Mouse (Mus musculus): ENCODE measurements around the gene Rapgef3.
A peak's percentile ranks its signal among the peaks of the same experiment; 100 is the strongest.

Rapgef3 gene

DNA sequence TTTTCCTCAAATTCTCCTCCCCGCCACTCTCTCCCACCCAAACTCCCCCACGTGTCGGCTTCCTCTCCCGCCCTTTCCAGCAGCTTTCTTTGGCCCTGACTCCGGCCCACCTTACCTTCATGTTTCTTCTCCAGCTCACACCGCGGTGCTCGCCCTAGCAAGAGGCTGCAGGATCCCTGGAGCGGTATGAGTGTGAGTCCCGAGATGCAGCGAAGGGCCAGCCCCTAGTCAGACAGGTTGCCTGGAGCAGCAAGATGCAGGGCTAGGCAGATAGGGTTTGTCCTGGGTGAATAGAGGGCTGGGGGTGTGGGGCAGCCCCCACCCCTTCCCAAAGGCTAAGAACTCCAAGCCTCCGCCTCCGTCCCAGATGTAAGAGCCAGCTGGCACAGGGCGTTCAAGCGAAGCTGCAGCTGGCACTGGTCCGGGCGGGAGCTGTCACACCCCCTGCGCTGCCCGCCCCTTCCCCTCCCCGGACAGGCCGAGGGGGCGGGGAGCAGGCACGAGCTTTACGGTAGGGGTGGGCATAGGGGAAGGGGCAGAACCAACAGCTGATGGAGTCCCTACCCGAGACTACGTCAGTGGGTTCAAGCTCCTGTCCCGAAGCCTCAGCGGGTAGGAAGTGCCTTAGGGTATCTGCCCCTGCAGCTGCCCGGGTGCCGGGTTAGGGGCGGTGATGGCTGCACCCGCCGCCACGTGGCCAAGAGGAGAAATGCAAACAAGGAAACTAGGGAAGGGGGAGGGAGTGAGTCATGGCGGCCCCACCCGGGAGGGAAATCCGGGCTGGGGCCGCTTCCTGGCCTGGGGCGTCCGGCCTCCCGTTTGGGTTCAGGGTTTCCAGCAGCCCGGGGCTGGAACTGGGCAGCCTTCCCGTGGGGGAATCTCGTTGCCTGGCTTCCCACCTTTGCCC, at the start of gene Rapgef3:
TSS of gene Rapgef3 (minus strand) at position 693 of the 907 bp plus-strand sequence.
- peak; percentile 46 for DNase-seq (ENCODE audit: low read depth, low spot score)

DNA sequence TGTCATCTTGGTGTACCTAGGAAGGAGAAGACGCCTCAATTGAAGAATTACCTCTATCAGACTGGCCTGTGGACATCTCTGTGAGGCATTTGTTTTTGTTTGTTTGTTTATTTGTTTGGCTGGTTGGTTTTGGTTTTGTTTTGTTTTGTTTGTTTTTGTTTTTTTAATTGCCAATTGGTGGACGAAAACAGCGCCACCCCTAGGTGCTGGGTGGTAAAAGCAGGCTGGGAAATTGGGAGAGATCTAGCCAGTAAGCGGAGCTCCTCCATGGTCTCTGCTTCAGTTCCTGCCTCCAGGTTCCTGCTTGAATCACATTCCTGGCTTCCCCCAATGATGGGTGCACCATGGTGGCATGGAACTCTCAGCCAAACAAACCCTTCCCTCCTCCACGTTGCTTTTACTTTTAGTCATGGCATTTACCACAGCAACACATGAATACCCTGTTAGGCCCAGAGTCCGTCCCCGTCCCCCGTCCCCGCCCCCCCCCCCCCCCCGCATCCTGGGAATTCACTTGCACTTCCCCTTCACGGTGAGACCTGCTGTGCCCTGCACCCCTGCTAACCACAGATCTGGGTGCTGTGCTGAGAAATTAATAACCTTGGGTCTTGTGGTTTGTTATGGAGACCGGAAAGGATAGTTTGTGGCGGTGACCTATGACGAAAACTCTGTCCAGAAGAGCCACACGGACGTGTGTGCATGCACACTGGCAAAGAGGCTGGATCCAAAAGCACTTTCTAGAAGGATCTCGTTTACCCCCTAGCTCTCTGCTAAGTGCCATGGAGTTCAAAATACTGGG, 48.6 kb upstream of the Rapgef3 start:
- no peak for DNase-seq (ENCODE audit: low read depth, low spot score)

DNA sequence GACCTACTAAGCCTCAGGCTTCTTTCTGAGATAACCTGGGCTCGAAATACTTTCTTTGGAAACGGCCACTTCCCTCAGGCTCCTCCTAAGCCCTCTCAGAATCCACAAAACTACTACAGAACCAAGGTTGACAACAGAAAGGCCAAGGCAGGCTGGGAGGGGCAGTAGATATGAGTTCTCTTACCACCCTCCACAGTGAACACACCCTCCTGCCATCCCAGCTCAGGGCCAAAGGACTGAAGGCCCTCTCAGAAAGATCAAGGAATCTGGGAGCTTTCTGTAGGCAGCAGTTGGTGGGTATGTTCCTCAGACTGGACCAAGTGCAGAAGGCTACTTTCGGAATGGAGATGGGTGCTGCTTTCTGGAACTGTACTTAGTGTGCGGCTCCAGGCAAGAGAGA, 47.5 kb upstream of the Rapgef3 start:
- no peak for DNase-seq (ENCODE audit: low read depth, low spot score)

DNA sequence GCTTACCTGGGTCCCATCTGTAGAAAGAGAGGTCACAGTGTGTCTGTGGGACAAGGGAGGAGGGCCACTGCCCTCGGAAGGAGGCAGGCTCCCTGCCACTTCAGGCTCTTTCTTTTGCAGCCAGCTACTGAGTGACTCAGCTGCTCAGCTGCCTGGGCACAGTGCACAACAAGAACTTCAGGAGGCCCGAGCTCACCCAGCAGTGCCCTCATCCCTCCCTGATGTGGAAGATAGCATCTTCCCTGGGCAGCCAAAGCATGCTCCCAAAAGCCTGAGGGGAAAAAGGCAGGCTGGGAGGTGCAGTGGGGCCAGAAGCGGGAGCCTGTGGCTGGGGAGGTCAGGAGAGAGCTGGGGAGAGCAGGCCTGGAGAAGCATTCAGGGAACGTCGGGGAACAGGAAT, 46.9 kb upstream of the Rapgef3 start:
- DNase-seq (ENCODE audit: low read depth, low spot score), result no peak

DNA sequence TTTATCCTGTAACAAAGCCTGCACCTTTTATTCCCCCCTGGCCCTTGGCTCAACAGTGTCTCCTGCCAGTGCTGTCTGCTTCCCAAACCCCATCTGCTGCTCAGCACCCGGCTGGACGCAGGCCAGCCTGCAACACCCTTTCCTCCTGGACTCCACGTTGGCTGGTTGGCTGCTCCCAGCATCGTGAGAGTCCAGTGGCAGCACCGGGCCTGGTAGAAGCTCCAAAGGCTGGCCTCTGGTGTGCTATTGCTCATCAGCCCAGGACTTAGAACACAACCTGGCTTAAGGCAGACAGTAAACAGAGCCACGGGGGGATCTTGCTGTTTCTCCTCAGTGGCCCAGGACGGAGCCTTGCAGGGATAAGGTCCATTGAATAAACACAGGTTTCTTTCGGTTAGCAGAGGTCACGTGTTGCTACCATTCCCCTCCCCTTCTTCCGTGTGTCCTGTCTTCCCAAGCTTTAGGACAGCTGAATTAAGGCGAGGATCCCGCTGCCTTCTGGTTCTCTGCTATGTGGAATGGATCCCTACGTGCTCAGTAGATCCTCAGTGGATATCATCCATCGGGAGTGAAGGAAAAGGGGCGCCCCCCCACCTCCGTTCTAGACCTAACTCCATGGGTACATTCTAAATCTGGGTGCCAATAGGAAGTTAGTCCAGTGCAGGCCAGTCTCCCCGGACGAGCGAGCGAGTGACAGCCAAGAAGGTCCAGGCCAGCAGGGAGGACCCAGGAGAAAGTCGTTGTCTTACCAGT, 45.9 kb upstream of the Rapgef3 start:
- no peak for DNase-seq (ENCODE audit: low read depth, low spot score)

DNA sequence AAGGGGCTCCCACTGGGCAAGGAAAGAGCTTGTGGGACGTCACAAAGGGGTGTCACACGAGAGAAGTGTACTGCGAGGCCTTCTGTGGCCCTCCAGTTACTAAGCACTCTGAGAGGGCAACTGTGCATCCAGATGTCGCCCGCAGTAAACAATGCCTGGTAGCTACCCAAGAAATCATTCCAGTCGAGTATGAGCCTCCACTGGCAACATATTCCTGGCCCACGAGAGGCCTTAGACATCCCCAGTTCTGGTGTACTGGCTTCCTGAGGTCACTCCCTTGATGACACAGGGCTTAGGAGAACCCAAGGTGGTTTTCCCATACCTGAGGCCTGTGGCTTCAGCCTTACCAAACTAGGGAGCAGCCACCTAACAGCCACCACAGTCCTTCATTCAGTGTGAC, 45.1 kb upstream of the Rapgef3 start:
- no peak for DNase-seq (ENCODE audit: low read depth, low spot score)

DNA sequence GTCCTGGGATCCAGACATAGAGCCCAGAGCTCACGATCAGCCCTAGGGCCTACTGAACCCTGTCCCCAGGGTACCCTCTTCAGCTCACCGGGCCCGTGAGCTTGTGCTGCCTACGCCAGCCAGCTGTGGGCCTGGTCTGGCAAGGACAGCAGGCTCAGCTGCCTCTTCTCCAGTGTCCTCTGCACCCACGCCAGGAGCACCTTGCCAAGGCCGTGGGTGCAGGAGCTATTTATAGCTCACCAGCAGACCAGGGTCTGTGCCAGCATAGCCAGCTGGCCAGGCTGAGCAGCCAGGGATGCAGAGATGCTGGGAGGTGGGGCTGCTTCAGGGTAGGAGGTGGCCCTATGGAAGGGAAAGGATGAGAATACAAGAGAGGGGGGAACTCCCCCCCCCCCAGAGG, 44.4 kb upstream of the Rapgef3 start:
- no peak for DNase-seq (ENCODE audit: low read depth, low spot score)

DNA sequence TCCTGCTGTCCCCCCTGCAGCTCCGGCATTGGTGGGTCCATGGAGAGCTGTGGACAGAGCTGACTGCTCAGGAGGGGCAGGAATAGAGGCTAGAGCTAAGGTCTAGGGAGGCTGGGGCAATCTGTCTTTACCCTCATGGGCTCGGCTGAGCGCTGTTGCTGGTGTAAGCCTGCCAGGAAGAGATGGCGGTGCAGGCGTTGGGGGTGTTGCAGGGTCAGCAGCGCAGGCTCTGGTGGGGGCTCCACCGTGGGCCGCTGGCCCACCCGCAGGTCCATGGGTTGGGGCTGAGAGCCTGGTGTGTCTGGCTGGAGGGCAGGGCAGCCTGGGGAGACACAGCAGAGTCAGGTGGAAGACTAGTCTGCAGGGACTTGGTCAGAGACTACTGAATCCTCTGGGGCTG, 43.5 kb upstream of the Rapgef3 start:
- no peak for DNase-seq (ENCODE audit: low read depth, low spot score)

DNA sequence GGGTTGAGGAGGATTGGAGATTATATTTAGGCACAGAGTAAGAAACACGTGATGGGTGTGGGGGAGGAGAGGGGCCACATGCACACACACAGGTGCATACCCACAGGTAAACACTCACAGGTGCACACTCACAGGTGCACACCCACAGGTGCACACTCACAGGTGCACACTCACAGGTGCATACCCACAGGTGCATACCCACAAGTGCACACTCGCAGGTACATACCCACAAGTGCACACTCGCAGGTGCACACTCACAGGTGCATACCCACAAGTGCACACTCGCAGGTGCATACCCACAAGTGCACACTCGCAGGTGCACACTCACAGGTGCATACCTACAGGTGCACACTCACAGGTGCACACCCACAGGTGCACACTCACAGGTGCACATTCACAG, 42.6 kb upstream of the Rapgef3 start:
- no peak for DNase-seq (ENCODE audit: low read depth, low spot score)

DNA sequence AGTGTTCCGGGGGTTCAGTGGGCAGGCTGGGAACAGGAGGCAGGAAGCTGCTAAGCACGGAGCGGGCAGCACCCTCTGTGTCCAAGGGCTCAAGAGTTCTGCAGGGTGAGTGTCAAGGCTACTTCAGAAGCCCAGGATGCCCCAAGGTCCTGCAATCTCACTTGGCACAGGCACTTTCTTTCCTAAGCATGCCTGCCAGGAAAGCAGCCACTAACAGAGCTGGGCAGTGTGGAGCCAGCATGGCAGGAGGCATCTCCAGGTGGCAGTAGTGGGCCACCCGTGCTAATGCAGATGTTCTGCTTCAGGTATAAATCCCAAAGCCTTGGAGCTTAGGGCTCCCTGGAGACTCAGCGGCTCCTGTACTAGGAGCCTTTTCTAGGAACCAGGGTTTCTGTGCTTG, 42.2 kb upstream of the Rapgef3 start:
- DNase-seq (ENCODE audit: low read depth, low spot score), result no peak

DNA sequence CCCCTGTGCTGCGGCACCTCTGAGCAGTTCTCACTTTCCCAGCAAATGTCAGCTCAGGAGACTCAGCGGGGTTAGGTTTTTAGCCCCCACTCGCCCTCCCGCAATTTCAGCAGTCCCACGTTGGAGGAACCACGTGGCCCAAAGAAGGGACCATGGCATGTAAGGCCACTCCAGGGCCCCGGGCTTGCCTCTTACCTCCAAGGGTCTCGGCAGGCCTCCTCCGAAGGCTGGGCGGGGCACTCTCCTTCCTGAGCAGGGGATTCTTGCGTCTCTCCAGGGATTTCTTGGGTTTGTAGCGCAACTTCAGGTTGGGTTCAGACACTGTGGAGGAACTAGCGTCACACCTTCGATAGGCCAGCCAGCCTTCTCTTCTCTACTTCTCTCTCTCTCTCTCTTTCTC, 41.4 kb upstream of the Rapgef3 start:
- DNase-seq (ENCODE audit: low read depth, low spot score), result no peak

DNA sequence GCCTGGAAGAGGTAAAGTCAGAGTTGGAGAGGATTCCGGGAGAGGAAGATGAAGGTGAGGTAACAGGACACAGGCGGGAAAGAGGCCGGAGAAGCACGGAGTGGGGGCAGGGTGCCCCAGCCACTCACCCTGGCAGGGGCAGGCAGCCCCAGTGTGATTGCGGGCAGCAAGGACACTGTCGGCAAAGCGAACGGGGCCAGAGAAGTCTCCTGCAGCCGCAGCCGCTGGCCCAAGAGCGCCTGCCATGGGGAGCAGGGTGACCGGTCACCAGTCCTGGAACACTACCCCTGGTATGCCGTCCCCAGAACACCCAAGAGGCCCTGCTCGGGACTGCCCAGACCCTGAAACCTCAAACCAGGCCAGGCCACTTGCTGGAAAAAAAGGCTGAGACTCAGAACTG, 40.8 kb upstream of the Rapgef3 start:
- DNase-seq (ENCODE audit: low read depth, low spot score), result no peak

DNA sequence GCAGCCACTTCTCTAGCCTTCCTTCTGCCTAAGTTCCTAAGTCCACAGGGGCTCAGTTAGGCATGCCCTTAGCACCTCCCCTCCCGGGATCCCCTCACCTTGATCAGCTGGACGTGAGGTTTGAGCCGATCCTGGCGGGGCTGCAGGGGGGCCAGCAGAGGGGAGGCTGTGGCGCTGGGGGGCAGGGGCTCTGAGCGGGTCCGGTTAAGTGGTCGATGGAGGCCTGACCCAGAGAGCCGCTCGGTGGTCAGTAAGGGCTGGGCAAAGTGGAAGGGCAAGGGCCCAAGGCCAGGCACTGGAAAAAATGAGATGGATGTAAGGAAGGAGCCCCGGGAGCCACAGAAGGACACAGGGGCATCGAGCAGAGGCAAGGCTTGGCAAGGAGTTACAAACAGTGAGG, 40.1 kb upstream of the Rapgef3 start:
- DNase-seq (ENCODE audit: low read depth, low spot score), result no peak

DNA sequence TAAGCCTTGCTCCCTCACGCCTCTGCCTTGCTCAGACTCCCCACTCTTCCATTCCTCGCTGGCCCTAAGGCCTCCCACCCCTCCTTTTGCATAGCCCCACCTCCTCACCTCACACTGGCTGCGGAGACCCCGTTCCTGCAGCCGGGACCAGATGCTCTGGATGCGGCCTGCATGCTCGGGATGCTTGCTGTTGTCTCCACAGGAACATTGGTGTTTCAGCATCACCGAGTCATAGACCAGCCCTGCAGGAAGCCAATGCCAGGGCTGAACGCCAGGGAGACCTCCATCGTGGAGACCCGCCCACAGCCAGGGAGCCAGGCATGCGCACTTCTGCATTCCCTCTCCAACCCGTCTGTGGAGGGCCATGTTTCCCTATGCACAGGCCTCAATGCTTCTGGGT, 34.8 kb upstream of the Rapgef3 start:
- DNase-seq (ENCODE audit: low read depth, low spot score), result no peak

DNA sequence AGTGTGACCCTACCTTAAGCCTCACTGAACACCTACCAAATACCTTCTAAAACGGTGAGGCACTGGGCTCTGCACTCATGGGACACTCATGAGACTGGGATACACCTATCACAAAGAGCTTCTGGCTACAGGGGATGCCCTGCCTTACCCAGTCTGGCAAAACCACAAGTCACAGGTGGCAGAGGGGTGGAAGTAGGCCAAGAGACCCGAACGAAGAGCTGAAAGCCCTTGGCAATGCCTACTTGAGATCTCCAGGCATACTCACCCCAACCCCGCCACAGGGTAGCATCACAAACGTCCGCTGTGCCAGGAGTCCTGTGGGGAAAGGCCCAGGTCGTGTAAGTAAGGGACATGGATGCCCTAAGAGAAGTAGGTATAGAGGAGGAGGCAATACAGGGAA, 34.0 kb upstream of the Rapgef3 start:
- DNase-seq (ENCODE audit: low read depth, low spot score), result no peak

DNA sequence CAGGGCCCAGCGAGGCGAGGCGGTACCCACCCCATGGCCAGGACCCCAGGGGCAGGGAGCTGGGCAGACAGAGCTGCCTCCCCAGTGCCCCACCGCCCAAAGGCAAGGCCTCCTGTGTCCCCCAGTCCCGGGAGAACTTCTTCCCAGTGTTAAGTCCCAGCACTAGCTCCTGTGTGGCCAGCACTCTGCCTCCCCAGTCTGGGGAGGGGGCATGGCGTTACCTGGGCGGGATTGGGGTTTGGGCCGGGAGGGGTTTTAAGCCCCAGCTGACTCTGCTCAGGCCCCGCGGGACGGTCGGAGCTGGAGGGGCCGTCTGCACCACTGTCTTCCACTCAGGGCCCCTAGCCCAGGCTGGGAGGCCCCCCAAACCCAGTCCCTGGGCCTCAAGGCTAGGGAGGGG, 33.1 kb upstream of the Rapgef3 start:
- no peak for DNase-seq (ENCODE audit: low read depth, low spot score)

DNA sequence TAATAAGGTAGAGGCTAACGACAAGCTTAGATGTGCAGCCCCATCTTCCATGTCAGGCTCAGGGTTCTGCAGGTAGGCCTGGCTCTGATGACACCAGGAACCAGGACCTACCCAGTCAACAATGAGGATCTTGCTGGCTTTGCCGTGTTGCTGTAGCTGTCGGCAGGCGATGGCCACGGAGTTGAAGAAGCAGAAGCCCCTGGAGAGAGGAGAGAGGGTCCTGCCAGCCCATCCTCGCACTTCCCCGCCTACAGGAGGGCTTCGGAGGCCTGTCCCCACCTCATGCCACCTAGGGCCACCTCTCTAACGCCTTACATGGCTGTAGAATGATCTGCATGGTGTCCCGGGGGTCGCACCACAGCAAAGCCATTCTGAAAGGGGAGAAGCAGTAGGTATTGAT, 31.7 kb upstream of the Rapgef3 start:
- no peak for DNase-seq (ENCODE audit: low read depth, low spot score)

DNA sequence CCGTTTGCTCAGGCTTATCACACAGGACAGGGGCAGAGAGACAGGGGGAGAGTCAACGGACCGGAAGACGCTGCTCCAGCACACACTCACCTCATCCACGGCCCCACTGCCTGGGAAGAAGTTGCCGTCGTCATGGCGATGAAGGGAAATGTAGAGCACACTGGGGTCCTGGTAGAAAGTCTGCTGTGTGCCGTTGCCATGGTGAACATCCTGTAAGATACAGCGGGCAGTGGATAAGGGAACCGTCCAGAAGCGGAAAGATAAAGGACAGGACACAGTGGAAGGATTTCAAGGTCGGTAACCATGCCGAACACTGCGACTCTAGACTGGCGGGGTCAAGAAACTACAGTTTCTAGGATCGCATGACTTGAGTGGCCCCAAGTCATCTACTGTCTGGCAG, 30.4 kb upstream of the Rapgef3 start:
- peak; percentile 46 for DNase-seq (ENCODE audit: low read depth, low spot score)

DNA sequence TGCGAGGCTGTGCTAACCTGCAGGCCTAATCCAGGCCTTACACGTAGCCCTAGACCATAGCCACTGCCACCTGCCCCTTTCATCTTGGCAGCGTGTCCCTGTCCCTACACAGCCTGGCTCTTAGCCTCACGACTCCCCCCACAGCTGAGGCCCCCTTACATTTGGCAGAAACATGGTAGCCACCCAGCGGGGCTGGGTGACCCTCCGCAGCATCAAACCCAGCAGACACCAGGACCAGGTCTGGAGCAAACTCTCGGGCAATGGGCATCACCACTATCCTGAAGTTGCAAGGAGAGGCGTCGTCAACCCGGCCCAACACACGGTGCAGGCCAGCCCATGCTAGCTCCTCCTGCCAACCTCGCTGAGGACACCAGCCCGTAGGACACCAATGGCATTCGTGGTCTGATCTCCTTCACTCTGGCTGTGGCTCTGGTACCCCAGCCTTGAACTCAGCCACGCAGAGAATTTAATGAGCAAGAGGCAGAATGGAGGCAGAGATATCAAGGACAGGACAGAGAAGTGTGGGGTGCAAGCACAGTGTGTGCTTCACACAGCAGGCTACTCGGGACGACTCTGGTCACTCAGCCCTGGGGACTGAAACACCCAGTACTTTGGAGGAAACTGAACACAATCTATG, 29.0 kb upstream of the Rapgef3 start:
- no peak for DNase-seq (ENCODE audit: low read depth, low spot score)

DNA sequence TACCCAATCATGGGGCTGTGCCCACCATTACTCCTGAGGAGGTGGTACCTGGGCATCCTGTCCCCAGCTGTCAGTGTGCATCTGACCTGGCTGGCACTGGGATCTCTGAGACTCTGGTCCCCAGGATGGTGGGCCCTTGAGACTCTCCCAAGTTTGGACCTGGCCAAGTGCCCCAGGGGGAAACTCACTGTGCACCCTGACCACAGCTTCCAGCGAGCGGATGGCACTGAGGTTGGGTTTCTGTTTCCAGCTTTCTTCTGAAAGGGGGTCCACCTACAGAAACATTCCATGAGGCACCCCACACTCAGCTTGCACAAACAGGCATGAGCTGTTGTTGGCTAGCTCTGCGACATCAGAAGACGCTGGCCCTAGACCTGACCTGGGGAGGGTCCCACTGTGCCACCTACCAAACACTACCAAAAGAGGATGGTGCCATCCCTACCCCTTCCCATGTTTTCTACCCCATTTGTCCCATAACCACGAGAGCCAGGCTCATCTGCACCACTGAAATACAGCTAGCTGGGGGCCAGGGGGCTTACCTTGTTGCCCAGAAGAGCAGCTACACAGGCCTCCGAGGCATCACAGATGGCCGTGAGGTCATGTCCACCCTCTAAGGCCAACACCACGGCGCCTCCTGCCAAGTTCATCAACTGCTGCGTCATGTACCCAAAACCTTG, 27.9 kb upstream of the Rapgef3 start:
- DNase-seq (ENCODE audit: low read depth, low spot score), result no peak

DNA sequence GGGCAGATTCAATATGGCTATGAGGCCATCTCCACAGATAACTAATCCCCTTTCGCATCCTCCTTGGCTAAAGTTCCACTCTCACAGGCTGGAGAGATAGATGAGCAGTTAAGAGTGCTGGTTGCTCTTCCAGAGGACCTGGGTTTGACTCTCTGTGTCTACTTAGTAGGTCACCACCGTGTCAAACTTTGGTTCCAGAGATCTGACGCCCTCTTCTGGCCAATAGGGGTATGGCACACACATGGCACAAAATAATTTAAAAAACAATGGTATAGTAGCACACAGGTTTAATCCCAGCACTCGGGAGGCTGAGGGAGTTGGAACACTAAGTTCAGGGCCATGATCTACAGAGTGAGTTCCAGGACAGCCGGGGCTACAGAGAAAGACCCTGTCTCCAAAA, 26.5 kb upstream of the Rapgef3 start:
- DNase-seq (ENCODE audit: low read depth, low spot score), result no peak

Measured in brain, embryonic 18.5 days (tissue).